In genomic region chr8:126877039-126877365, GRCm38 (mm10) we compare ENCODE assay signal across 16 mouse cellular contexts.
DNase-seq lines count a peak whose midpoint lies in the region; ATAC-seq and TF ChIP-seq lines count a peak whose summit lies in the region.
"Had no signal": no experiment of that assay in that cellular context is flagged by ENCODE, and none has a peak within 500 bp of the region (broad histone marks: within the 10 kb centered on the region; RNA-seq: fewer than 3 reads in every experiment).

No protein-coding gene starts in this region.

- peak overlapping the region; percentile 82 for H3K27ac ChIP-seq in gastrocnemius, adult 2 months
- H3K27ac ChIP-seq in kidney, embryonic 15.5 days: peak overlapping the region; percentile 61
- H3K27ac ChIP-seq in embryonic facial prominence, embryonic 12.5 days: peak overlapping the region; percentile 54; the same call in 1 of the 2 replicates
- peak overlapping the region; percentile 80 for H3K27ac ChIP-seq in liver, embryonic 16.5 days (ENCODE audit: low read length)
- H3K27ac ChIP-seq: hindbrain, postnatal 0 days; midbrain, embryonic 15.5 days had no signal

- H3K27me3 ChIP-seq in kidney, embryonic 15.5 days: no peaks in the 10 kb centered on the region
- H3K27me3 ChIP-seq in embryonic facial prominence, embryonic 12.5 days: no peaks in the 10 kb centered on the region
- no peaks in the 10 kb centered on the region for H3K27me3 ChIP-seq in liver, embryonic 16.5 days (ENCODE audit: control insufficient read depth, insufficient read depth, low read depth, low read length)
- H3K27me3 ChIP-seq: CH12.LX; midbrain, embryonic 15.5 days had no signal

- ATAC-seq in kidney, embryonic 15.5 days (replicated peaks; ENCODE audit: low FRiP score): no peak
- ATAC-seq in embryonic facial prominence, embryonic 12.5 days (ENCODE audit: insufficient number of reproducible peaks, insufficient read depth, low FRiP score, low TSS enrichment): no peak
- ATAC-seq in liver, embryonic 16.5 days (ENCODE audit: low read depth): peak; percentile 38
- ATAC-seq in frontal cortex, adult (ENCODE audit: low TSS enrichment): no peak
- ATAC-seq: forebrain, postnatal 0 days; hindbrain, postnatal 0 days; midbrain, embryonic 15.5 days had no signal

- peaks cover 41% of the 10 kb centered on the region for H3K4me1 ChIP-seq in kidney, embryonic 15.5 days
- H3K4me1 ChIP-seq in embryonic facial prominence, embryonic 12.5 days: peaks cover 44% of the 10 kb centered on the region
- peaks cover 7% of the 10 kb centered on the region for H3K4me1 ChIP-seq in liver, embryonic 16.5 days (ENCODE audit: control insufficient read depth, low read depth, low read length)
- H3K4me1 ChIP-seq: midbrain, embryonic 15.5 days had no signal

- no peak overlapping the region for H3K9ac ChIP-seq in kidney, embryonic 15.5 days
- H3K9ac ChIP-seq in embryonic facial prominence, embryonic 12.5 days: no peak overlapping the region
- no peak overlapping the region for H3K9ac ChIP-seq in liver, embryonic 16.5 days (ENCODE audit: low read depth, low read length)
- H3K9ac ChIP-seq: forebrain, postnatal 0 days; midbrain, embryonic 15.5 days had no signal

- 38% methylated on average over 9 of the region's 9 CpGs for WGBS in kidney, embryonic 15.5 days
- WGBS in embryonic facial prominence, embryonic 12.5 days: 60% methylated on average over 9 of the region's 9 CpGs
- 70% methylated on average over 9 of the region's 9 CpGs for WGBS in liver, embryonic 16.5 days (ENCODE audit: insufficient replicate concordance)

- intact Hi-C loops in gastrocnemius, adult 2 months (cut with DNase I): loop anchor here (1.0 to 2.0 kb wide), 2 partner anchors 70 to 140 kb away; no protein-coding TSS in a partner anchor
- intact Hi-C loops in gastrocnemius, postnatal 14 days (cut with DNase I; ENCODE audit: low total_unique reads): no loop called here

- DNase-seq in gastrocnemius, adult 2 months: no peak
- no peak for DNase-seq in gastrocnemius, postnatal 14 days
- DNase-seq in kidney, postnatal 14 days: no peak
- DNase-seq in cerebellum, adult 9-11 months: no peak
- DNase-seq: adrenal gland, adult 8-10 months; cerebellum, adult 18-20 months; forebrain, postnatal 0 days; layer of hippocampus, postnatal 36 days; thymus, adult 18-20 months had no signal

- H3K36me3 ChIP-seq in kidney, embryonic 15.5 days: no peaks in the 10 kb centered on the region
- no peaks in the 10 kb centered on the region for H3K36me3 ChIP-seq in embryonic facial prominence, embryonic 12.5 days
- H3K36me3 ChIP-seq in liver, embryonic 16.5 days (ENCODE audit: control insufficient read depth, insufficient read depth): no peaks in the 10 kb centered on the region
- H3K36me3 ChIP-seq: midbrain, embryonic 15.5 days had no signal

- no peak for TF ChIP-seq CTCF in gastrocnemius, adult 2 months (IDR thresholded peaks at IDR 0.05)

- H3K9me3 ChIP-seq in kidney, embryonic 15.5 days (replicated peaks): no peaks in the 10 kb centered on the region
- no peaks in the 10 kb centered on the region for H3K9me3 ChIP-seq in embryonic facial prominence, embryonic 12.5 days
- H3K9me3 ChIP-seq in liver, embryonic 16.5 days (replicated peaks; ENCODE audit: control insufficient read depth, low read length): no peaks in the 10 kb centered on the region
- H3K9me3 ChIP-seq: midbrain, embryonic 15.5 days had no signal

- H3K4me3 ChIP-seq in gastrocnemius, adult 2 months: no peak overlapping the region
- no peak overlapping the region for H3K4me3 ChIP-seq in kidney, embryonic 15.5 days (replicated peaks)
- no peak overlapping the region for H3K4me3 ChIP-seq in embryonic facial prominence, embryonic 12.5 days
- H3K4me3 ChIP-seq in liver, embryonic 16.5 days (ENCODE audit: low read depth, low read length): no peak overlapping the region
- H3K4me3 ChIP-seq: midbrain, embryonic 15.5 days had no signal

- no peak overlapping the region for H3K4me2 ChIP-seq in kidney, embryonic 15.5 days
- no peak overlapping the region; the same call in 1 of the 2 replicates for H3K4me2 ChIP-seq in embryonic facial prominence, embryonic 12.5 days (replicated peaks)
- peak overlapping the region; percentile 19; the same call in 1 of the 2 replicates for H3K4me2 ChIP-seq in liver, embryonic 16.5 days (ENCODE audit: low read depth, low read length)
- H3K4me2 ChIP-seq: midbrain, embryonic 15.5 days had no signal
